Mouse (Mus musculus): ENCODE measurements around the gene Pnpla3.

DNA sequence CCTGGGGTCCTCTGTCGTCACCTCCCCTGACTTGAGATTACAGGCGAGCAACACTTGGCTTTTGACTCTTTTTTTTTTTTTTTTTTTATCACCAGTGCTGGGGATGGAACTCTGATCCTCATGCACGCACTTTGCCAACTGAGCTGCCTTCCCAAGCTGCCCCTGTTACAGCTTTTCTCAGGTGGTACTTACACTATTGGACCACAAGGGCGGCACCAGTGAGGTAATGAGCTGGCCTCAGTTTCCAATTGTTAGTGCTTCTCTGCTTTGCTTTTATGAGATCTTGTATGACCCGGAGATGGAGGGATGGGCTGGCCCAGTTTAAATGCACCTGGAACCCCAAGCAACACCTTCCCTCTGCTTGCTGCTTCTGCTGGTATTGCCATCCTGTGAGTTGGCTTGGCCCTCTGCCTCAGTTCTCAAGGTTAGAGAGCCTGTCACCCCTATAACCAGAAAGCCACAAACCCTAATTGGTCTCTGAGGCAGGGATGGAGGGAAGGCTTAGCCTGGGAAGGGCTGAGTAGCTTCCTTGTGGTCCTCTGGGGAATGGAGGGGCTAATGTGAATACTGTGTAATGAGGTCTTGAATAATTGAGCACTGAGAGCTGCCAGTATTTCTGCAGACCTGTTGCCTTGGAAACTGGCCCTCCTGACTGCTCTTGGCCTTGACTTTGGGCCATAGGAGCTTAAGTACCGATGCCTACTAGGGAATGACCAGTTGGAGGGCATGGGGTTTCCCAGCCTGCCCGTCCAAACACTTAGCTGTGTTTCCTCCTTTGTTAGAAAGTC lies 67.4 kb downstream of the Pnpla3 start:
- TF ChIP-seq EP300 (IDR thresholded peaks at IDR 0.05) (no peak), CTCF (IDR thresholded peaks at IDR 0.05) (peak; percentile 44)
